Mouse (Mus musculus) gastrocnemius, postnatal 36 days (tissue): ENCODE measurements around the gene Oasl2. TPM values are rescaled to one million over a fixed set of nuclear protein-coding genes. Genes with fewer than 3 reads are reported as not detected.
"Not testable (repeated sequence)": the region's sequence is repeated elsewhere in the genome, so short reads cannot be mapped to it uniquely, and the experiment has no call there.

ENCODE experiments used
- DNase-seq, 2 experiments: peaks; one replicate each; pipeline ENCODE4 v3.0.0; 2022
- intact Hi-C: fragments of 180-260 bp; cut with DNase I; formaldehyde crosslinking; loops from one replicate; pipeline ENCODE4 v1.15.1; 2025
- total RNA-seq, 2 experiments: library from RNA; stranded (reverse); gene quantifications; 2 replicates each; pipeline ENCODE4 v1.2.3; 2021

The Oasl2 gene
- total RNA-seq, 2 experiments from 2014 or later: 1.2 to 2.7 TPM

DNA sequence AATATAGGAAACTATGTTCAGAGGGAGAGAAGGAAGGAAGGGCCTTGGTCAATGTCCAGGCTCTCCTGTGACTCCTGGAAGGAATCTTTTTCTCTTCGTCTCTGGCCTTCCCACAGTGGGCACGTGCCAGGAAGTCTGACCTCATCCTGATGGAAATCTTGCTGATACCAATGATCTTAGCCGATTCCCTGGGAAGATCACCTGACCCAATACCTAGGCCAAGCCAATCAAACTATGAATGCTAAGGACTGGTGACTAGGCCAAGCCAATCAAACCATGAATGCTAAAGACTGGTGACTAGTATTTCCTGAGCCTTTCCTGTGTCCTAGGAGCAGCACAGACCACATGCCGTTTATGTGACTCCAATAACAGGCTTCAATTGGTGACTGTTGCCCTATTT lies 16.9 kb downstream of the Oasl2 start:
- intact Hi-C loops: no loop called here
- DNase-seq: no peak

DNA sequence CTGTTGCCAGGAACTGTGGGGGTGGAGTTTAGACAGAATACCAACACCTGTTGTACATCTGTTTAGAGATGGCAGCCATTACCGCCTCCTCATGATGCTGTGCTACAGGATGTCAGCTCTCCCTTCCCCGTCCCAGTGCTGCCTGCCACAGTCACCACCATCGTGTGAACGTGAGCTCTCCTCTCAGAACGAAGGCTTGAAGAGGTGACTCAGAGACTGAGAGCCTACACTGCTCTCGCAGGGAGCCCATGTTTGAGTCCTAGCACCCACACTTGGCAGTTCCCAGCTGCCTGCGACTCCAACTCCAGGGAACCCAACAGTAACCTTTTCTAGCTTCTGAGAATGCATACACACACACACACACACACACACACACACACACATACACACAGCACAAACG lies 18.1 kb downstream of the Oasl2 start:
- no peak for DNase-seq
- intact Hi-C loops: no loop called here

DNA sequence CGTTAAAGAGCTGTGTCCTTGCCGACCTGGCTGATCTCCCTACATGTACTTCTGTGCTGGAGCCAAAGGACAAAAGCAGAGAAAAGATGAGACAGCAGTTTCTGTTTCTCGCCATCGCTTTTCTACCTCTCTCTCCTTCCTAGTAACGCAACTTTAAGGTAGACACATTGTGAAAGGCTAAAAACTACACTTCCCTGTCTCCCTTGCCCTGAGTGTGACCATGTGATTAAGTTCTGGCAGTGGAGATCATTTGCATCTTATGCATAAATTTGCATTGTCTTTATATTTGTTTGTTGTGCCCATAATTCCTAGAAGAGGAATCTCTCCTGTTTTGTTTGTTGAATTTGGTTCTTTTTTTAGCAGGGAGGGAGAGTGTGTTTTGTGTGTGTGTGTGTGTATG lies 19.1 kb downstream of the Oasl2 start:
- no peak for DNase-seq
- intact Hi-C loops: no loop called here

DNA sequence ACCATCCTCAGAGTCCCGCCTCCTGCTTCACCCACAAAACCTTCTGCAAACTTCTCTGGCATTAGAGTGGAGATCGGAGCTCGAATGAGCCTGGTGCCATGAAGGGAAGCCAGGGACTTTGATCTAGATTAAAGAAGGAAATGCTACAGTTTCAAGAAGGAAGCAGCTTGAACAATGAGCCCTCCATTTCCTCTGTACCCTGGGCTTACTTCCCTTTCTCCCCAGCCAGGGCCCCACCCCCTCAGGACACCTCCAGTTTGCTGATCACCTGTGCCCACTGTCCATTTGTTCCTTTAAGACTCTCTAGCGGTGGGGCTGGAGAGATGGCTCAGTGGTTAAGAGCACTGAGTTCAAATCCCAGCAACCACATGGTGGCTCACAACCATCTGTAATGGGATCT lies 20.0 kb downstream of the Oasl2 start:
- DNase-seq: no peak
- intact Hi-C loops: no loop called here

DNA sequence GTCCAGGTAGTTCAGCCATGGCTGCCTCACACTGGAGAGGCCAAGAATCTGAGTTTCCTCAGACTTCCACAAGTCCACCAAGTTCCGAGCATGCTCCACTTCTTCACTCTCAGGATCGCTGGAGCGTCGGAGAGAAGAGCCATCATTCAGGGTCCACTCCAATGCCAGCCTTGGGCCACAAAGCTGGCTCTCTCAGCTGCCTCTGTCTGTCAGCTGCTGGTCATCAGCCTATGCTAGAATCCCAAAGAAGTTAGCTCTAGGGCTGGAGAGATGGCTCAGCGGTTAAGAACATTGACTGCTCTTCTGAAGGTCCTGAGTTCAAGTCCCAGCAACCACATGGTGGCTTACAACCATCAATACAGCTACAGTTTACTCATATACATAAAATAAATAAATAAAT lies 20.6 kb downstream of the Oasl2 start:
- intact Hi-C loops, DNase-seq: not testable (repeated sequence)

DNA sequence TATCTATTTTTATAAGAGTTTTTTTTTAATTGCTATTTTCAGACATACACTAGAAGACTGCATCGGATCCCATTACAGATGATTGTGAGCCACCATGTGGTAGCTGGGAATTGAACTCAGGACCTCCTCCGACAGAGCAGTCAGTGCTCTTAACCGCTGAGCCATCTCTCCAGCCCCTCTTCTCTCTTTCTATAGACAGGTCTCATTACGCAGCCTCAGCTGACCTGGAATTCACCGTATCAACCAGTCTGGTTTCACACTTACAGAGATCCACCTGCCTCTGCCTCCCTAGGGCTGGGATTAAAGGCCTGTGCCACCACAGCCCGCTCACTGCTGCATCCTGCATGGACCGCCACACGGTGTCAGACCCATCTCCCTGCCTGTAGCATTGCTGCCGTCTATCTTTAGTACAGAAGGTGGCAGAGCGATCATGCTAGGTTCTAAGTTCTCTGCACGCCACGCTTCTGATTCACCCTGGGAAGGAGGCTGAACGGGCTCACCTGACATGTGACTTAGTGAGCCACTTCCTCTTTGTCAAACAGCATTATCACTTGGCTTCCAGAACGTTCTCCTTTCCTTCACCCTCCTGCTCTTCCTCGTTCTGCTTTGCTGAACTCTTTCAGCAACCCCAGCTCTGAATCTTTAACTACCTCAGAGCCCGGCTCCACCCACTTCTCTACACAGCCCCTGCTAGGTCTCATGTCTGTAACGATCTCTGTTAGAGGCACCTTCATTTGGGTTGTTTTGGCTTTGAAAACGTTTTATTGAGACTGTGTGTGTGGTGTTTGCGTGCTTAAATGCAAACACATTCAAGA lies 25.0 kb downstream of the Oasl2 start:
- intact Hi-C loops: no loop called here
- no peak for DNase-seq

DNA sequence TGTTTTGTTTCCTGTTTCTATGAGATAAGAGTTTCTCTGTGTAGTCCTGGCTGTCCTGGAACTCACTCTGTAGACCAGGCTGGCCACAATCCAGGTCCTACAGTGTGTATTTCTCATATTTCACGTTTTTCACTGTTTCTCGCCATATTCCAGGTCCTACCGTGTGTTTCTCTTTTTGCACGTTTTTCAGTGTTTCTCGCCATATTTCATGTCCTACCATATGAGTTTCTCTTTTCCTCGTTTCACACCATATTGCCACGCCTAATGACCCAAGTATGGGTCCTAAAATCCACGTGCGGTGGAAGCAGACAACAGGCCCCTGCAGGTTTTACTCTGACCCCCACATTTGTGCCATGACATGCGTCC lies 25.6 kb downstream of the Oasl2 start:
- intact Hi-C loops: no loop called here
- DNase-seq: no peak

DNA sequence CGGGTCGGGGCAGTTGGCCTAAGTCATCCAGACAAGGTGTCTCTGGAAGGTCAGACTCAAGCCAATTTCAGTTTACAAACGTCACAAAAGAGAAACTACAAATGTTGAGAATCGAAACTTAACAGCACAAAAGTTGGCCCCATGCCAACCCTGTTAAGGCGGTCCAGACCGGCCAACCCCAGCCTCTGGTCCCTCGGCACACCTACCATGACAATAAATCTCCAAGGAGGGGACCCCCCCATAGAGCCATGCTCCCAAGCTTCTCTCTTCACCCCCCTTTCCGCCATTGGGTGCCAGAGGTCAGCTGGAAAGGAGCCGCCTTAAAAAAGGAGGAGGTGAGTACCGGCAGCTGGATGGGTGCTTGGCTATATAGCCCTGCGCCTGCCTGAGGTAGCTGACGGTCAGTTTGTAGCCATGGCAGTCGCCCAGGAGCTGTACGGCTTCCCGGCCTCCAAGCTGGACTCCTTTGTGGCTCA lies 26.3 kb downstream of the Oasl2 start, which contains the start of gene Oasl1:
Oasl1 (plus strand) TSS at position 243 of the 476 bp plus-strand sequence.
- intact Hi-C loops: no loop called here
- peak; percentile 45 to 59 for DNase-seq

DNA sequence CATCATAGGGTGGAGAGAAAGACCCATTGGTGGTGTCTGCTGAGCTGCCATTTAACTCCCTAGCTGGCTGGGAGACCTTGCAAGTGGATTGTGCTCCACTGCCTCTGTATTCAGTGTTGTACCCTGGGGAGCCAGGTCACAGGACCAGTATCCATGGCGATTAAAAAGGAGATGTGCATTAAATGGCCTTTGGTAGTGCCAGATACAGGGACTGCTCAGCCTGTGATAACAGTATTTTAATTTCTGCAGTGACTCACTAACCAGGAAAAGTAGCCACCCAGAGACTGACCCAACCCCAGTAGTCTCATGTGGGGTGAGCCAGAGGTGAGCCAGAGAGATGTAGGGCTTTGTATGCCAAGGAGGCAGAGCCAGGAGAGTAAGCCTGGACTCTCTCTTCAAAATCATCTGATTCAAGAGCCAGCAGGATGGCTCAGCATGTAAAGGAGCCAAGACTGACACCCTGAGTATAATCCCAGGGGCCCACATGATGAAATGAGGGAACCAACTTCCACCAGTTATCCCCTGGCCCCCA lies 29.5 kb downstream of the Oasl2 start:
- DNase-seq: no peak
- intact Hi-C loops: no loop called here

DNA sequence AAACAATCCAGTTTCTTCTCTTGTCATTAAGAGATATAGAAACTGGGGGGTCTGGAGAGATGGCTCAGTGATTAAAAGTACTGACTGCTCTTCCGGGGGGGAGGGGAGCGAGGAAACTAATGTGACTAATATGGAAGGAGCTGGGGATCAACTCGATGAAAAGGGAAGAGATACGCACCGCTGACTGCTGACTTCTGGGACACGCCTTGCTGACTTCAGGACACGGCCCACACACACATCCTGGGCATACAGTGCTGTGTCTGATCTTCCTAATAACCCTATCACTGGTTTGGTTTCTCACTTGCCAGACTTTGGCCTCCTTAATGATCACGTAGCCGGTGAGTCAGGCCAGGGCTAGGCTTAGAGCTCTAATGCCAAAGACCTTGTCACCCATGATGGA lies 30.0 kb downstream of the Oasl2 start:
- no peak for DNase-seq
- intact Hi-C loops: no loop called here

DNA sequence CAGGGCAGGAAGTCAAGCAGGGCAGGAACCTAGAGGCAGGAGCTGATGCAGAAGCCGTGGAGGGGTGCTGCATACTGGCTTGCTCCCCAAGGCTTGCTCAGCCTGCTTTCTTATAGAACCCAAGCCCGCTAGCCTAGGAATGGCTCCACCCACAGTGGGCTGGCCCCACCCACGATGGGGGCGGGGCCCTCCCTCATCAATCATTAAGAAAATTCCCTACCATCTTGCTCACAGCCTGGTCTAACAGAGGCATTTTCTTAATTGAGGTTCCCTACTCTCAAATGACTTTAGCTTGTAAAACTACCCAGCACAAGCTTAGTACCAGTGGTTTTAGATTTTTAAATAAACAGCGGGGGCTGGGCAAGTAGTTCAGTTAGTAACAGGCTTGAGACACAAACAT lies 34.9 kb downstream of the Oasl2 start:
- no peak for DNase-seq
- intact Hi-C loops: no loop called here

DNA sequence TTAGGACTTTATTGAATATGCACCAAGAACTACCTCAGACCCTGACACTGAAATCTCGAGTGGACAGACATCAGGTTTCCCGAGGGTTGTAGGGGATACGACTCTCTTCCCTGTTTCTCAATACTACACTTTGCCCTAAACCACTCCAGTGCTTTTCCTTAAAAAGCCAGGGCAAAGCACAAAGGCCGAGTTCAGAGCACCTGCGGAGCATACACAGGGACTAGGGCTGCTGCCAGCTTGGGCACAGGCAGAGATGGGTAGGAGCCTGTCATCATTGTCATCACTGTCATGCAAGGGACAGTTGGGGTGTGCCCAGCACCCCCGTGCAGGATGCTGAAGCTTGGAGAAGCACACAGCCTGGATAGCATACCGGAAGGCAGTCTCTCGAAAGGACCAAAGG lies 36.5 kb downstream of the Oasl2 start:
- no peak for DNase-seq
- intact Hi-C loops: no loop called here

DNA sequence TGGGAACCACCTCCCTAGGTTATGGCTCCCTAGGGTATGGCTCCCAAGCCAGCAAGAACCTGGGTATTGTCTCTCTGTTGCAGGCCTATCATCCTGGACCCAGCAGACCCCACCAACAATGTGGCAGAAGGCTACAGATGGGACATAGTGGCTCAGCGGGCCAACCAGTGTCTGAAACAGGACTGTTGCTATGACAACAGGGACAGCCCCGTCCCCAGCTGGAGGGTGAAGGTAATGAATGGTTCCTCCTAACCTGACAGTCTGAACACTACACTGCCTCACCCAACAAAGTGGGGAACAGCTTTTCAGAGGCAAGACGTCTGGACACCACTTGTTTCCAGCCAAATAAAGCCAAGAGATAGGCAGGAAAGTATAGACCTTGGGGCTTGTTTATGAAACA lies 39.1 kb downstream of the Oasl2 start:
- intact Hi-C loops: no loop called here
- no peak for DNase-seq

DNA sequence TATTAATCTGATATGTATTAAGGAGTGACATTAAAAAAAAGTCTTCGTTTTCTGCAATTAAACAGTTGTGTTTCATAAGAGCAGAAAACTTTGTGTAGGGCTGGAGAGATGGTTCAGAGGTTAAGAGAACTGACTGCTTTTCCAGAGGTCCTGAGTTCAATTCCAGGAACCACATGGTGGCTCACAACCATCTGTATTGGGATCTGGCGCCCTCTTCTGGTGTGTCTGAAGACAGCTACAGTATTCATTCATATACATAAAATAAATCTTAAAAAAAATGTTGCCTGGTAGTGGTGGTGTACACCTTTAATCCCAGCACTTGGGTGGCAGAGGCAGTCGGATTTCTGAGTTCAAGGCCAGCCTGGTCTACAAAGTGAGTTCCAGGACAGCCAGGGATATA lies 44.4 kb downstream of the Oasl2 start:
- DNase-seq, intact Hi-C loops: not testable (repeated sequence)

DNA sequence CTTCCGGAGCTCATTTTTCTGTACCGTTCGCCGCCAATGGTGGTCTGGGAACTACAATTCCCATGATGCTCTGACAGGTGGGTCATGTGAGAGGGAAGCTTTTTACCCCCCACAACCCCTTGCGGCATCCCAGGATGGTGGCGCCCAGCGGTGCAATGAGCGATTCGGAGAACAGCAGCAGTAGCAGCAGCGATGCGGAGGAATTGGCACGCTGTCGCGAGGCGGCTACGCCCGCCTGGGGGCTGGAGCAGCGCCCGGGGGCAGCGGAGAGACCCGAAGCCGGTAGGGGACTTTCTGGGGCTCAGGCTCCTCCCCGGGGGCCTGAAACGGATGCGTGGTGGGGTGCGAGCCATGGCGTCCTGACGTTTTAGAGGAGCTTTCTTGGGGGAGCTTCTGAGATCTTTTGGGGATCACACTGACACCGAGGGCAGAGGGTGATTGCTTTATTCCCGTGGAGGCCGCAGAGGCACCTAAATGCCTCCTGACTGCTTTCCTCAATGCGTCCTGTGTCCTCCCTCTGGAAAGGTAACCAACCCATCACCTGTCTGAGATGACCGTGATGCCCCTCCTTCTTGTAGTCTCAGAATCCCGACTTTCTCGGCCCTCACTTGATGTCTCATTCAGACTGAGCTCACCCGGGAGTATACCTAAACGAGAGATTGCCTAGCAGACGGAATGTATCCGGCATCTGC lies 45.5 kb downstream of the Oasl2 start, which contains the start of gene 2210016L21Rik:
2210016L21Rik (plus strand) TSS at position 85 of the 692 bp plus-strand sequence.
- intact Hi-C loops: no loop called here
- peak; percentile 61 to 71 for DNase-seq

DNA sequence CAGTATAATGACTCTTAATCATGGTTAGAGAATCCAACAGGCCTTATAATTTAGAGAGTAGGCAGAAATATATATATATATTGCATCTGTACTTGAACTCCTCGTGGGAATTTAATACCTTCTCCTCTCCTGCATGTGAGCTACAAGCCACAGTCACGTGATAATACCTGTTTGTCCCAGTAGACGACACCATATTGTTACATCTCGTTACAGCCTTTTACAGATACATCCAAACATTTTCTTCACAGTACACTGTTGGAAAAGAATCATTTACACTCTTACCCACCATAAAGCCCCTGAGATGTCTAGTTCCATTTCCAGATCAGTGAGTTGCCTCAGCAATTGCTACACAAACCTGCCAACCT lies 46.0 kb downstream of the Oasl2 start:
- intact Hi-C loops: no loop called here
- DNase-seq: no peak

DNA sequence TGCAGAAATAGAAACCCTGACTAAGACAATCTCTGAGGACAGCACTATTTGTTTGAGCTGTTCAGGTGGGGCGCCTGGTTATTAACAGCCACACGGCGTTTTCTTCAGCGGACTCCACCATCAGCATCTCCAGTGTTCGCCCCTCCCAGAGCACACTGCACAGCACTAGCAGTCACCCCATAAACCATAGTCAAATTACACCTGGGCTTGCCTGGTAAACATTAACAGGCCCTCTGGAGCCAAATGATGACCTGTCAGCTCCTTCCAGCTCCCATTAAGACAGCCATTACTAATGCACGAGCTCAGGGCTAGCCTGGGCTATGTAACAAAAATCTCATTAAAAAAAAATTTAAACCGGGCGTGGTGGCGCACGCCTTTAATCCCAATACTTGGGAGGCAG lies 48.3 kb downstream of the Oasl2 start:
- DNase-seq: no peak
- intact Hi-C loops: no loop called here

DNA sequence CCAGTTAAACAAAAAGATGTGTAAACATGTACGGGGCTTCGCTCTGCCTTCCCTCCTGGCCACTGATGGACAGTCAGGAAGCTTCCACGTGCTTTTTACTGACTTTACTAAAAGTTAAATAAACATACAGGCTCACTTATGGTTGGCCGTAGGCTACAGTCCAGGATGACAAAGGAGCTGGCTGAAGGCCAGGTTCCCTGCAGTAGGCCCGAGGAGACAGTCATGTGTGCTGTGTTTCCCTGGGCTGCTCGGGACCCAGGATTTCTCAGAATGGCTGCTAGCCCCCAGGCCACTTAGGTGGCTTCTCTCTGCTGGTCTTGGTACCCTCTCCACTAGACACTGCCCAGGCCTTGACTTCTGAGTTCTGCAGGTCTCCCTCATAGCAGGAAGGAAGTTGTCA lies 52.2 kb downstream of the Oasl2 start:
- DNase-seq: no peak
- intact Hi-C loops: no loop called here

DNA sequence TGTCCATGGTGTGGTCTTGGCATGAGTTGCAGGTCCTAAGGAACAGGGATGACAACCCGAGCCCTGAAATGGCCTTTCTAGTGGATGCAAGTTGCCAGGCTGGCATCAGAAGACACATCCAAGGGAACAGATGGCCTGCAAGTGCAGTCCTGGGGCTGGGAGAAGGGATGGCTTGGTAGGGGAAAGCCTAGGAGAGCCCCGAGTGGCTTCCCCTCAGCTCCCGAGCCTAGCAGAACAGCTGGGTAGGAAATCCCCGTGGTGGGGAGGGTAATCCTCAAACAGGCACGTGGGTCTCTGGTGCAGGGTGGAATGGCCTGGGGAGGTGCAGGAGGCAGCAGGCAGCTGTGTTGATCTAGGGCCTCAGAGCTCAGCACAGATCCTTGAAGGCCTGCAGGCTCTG lies 52.6 kb downstream of the Oasl2 start:
- intact Hi-C loops: no loop called here
- no peak for DNase-seq

DNA sequence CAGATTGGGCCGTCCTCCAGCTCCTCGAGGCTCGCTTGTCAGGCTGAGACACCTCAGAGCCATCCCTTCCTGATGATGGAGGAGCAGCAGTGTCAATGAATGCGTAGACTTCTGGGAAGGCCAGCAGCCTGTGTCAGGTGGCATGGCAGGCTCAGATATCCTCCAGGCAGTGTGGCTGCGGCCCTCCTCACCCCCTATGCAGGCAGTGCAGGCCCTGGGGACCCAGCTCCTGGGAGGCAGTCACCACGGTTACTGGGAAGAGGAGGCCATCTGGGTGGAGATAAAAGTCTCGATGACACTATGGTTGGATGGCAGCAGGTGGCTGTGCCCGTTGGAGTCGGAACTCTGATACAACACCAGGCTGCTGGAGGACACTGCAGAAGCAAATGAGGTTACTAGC lies 53.1 kb downstream of the Oasl2 start:
- intact Hi-C loops: no loop called here
- no peak for DNase-seq

DNA sequence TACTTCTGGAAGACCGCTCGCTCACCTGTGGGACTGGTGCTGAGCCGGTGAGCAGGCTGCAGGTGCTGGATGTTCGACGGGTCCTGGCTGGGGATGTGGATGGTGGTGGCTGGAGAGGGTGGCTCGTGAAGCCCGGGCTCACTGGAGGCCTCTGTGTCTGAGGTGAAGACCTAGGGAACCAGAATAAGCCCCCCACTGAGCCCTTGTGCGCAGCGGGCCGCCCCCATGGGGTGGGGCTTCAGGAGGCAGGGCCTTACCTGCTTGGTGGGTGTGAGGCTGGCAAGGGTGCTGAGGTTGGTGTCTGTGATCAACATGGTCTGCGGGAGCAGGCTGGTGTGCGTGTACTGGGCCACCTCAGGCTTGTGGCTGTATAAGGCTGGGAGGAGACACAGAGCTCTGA lies 53.9 kb downstream of the Oasl2 start:
- intact Hi-C loops: no loop called here
- DNase-seq: no peak
